Mouse (Mus musculus) megakaryocyte, adult 5-6 weeks (primary cell): Measurements from ENCODE around the gene Gpsm3. TPM values are rescaled to one million over a fixed set of nuclear protein-coding genes. Genes with fewer than 3 reads are reported as not detected.

Experiments
- ATAC-seq: 2 replicates; pipeline ENCODE4 v1.8.0; 2016; ENCODE audit warnings: mild to moderate bottlenecking, inconsistent platforms; ENCODE audit not compliant: poor library complexity, severe bottlenecking
- total RNA-seq, 2 experiments: library from RNA; stranded (forward) in 1 of 2; stranded (reverse) in 1 of 2; fragments of 153-499, 151-499 nt in 1 of 2; fragments of 221-1000, 200-1000 nt in 1 of 2; gene quantifications; 2 replicates each; pipeline versions ENCODE4 v1.2.3 to v1.2.4; 2015 to 2017

Gene Gpsm3
- total RNA-seq, 2 experiments from 2014 or later: 75.7 to 248 TPM

GRCm38 (mm10) chr17:34599891-34600290 lies 10.3 kb downstream of the Gpsm3 start:
- no peak for ATAC-seq

GRCm38 (mm10) chr17:34601796-34602195 lies 12.2 kb downstream of the Gpsm3 start:
- ATAC-seq: no peak

GRCm38 (mm10) chr17:34603375-34604060 lies 13.9 kb downstream of the Gpsm3 start, which contains the start of gene Rnf5:
Gene Rnf5, minus strand, starts transcription at chr17:34603690.
- peak; percentile 72 for ATAC-seq

- ATAC-seq: peak; percentile 73
These were observed 14.5 kb downstream of the Gpsm3 start, which contains the start of gene Agpat1 for GRCm38 (mm10) chr17:34604061-34604508. Gene Agpat1, plus strand, starts transcription at chr17:34604262.

GRCm38 (mm10) chr17:34604511-34605237 lies 15.1 kb downstream of the Gpsm3 start:
- no peak for ATAC-seq

- ATAC-seq: peak; percentile 48
These were observed 16.0 kb downstream of the Gpsm3 start for GRCm38 (mm10) chr17:34605609-34606008.

- ATAC-seq: no peak
These were observed 16.8 kb downstream of the Gpsm3 start for GRCm38 (mm10) chr17:34606186-34607039.

- no peak for ATAC-seq
These were observed 18.4 kb downstream of the Gpsm3 start for GRCm38 (mm10) chr17:34607997-34608396.

GRCm38 (mm10) chr17:34611050-34611449 lies 21.4 kb downstream of the Gpsm3 start:
- ATAC-seq: no peak

- ATAC-seq: no peak
These were observed 23.5 kb downstream of the Gpsm3 start for GRCm38 (mm10) chr17:34613054-34613645.

GRCm38 (mm10) chr17:34613830-34614229 lies 24.2 kb downstream of the Gpsm3 start:
- ATAC-seq: no peak

GRCm38 (mm10) chr17:34615871-34616270 lies 26.3 kb downstream of the Gpsm3 start, which contains the start of gene Egfl8:
Gene Egfl8, minus strand, starts transcription at chr17:34615971.
- no peak for ATAC-seq

- peak; percentile 83 for ATAC-seq
These were observed 29.4 kb downstream of the Gpsm3 start for GRCm38 (mm10) chr17:34618999-34619398.

GRCm38 (mm10) chr17:34621006-34621405 lies 31.4 kb downstream of the Gpsm3 start:
- no peak for ATAC-seq

GRCm38 (mm10) chr17:34623161-34623560 lies 33.6 kb downstream of the Gpsm3 start:
- no peak for ATAC-seq

GRCm38 (mm10) chr17:34624981-34625380 lies 35.4 kb downstream of the Gpsm3 start:
- ATAC-seq: no peak

GRCm38 (mm10) chr17:34626062-34626772 lies 36.6 kb downstream of the Gpsm3 start:
- ATAC-seq: no peak

- peak; percentile 60 for ATAC-seq
These were observed 37.1 kb downstream of the Gpsm3 start for GRCm38 (mm10) chr17:34626773-34627092.

GRCm38 (mm10) chr17:34627093-34627942 lies 37.7 kb downstream of the Gpsm3 start:
- ATAC-seq: peak; percentile 45
